Comparison of ENCODE assay signal across 22 mouse cellular contexts in the genomic region with DNA sequence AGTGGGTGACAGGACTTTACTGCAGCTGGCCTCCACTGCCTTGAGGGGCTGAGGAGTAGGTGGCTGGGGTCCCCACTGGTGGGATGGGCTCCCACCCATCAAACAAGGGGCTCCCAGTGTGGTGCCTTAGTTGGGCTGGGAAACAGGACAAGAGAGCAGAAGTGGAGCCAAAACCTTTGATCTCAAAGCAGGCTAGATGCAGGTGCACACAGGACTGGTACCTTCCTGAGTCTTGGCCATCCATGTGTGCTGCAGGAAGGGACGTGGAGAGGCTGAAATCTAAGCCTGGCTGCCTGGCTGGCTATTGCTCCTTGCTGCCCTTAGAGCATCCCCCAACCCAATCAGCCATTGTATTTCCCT. TPM values are rescaled to one million over a fixed set of nuclear protein-coding genes. Genes with fewer than 3 reads are reported as not detected.
A peak's percentile ranks its signal among the peaks of the same experiment; 100 is the strongest.
DNase-seq lines count a peak whose midpoint lies in the region; ATAC-seq and TF ChIP-seq lines count a peak whose summit lies in the region.
"Had no signal": no experiment of that assay in that cellular context is flagged by ENCODE, and none has a peak within 500 bp of the region (broad histone marks: within the 10 kb centered on the region; RNA-seq: fewer than 3 reads in every experiment).

No protein-coding gene starts in this region.

- H3K4me1 ChIP-seq in cerebellum, adult 2 months (ENCODE audit: control insufficient read depth, insufficient read depth, low read length), result peaks cover 65% of the 10 kb centered on the region
- H3K4me1 ChIP-seq in hindbrain, postnatal 0 days (ENCODE audit: insufficient read depth, low read length), result peaks cover 8% of the 10 kb centered on the region; the same call in 1 of the 2 replicates
- peaks cover 25% of the 10 kb centered on the region for H3K4me1 ChIP-seq in hindbrain, embryonic 12.5 days
- H3K4me1 ChIP-seq in embryonic facial prominence, embryonic 10.5 days, result peaks cover 67% of the 10 kb centered on the region

- no peak for TF ChIP-seq CTCF in cerebellum, adult 2 months (IDR thresholded peaks at IDR 0.05; ENCODE audit: borderline replicate concordance, insufficient read depth, low read depth, low read length)
- TF ChIP-seq CTCF in hindbrain, postnatal 0 days (IDR thresholded peaks at IDR 0.05; ENCODE audit: low read depth), result 0 out of 2 replicates have a peak, but pooled peaks have one; percentile 4

- H3K4me2 ChIP-seq in hindbrain, postnatal 0 days (ENCODE audit: low read depth, low read length), result no peak overlapping the region
- H3K4me2 ChIP-seq in hindbrain, embryonic 12.5 days (replicated peaks), result no peak overlapping the region
- H3K4me2 ChIP-seq: embryonic facial prominence, embryonic 13.5 days; forebrain, embryonic 12.5 days; forebrain, embryonic 15.5 days; heart, embryonic 15.5 days had no signal

- H3K9ac ChIP-seq in hindbrain, postnatal 0 days (replicated peaks; ENCODE audit: low read length), result no peak overlapping the region
- H3K9ac ChIP-seq in hindbrain, embryonic 12.5 days, result no peak overlapping the region
- H3K9ac ChIP-seq: embryonic facial prominence, embryonic 13.5 days; forebrain, embryonic 12.5 days; forebrain, embryonic 15.5 days; heart, embryonic 12.5 days; heart, embryonic 15.5 days had no signal

- H3K9me3 ChIP-seq in hindbrain, postnatal 0 days (ENCODE audit: low read length), result no peaks in the 10 kb centered on the region
- no peaks in the 10 kb centered on the region for H3K9me3 ChIP-seq in hindbrain, embryonic 12.5 days (replicated peaks)
- H3K9me3 ChIP-seq in embryonic facial prominence, embryonic 10.5 days, result no peaks in the 10 kb centered on the region
- H3K9me3 ChIP-seq: embryonic facial prominence, embryonic 13.5 days; forebrain, embryonic 12.5 days; forebrain, embryonic 15.5 days; G1E; heart, embryonic 12.5 days; heart, embryonic 15.5 days had no signal

- no peak for ATAC-seq in hindbrain, postnatal 0 days
- ATAC-seq in hindbrain, embryonic 12.5 days (ENCODE audit: low FRiP score), result no peak
- ATAC-seq: inflammation-experienced regulatory T-cells, adult 6 months; Patski had no signal

- peak overlapping the region; percentile 95 for H3K27ac ChIP-seq in cerebellum, adult 2 months (ENCODE audit: insufficient read depth, low read length)
- H3K27ac ChIP-seq in hindbrain, postnatal 0 days, result no peak overlapping the region; the same call in 1 of the 2 replicates
- no peak overlapping the region for H3K27ac ChIP-seq in hindbrain, embryonic 12.5 days
- H3K27ac ChIP-seq in embryonic facial prominence, embryonic 10.5 days (replicated peaks), result 0 out of 2 replicates have a peak overlapping the region, but pooled peaks have one; percentile 24
- H3K27ac ChIP-seq: embryonic facial prominence, embryonic 13.5 days; forebrain, embryonic 12.5 days; forebrain, embryonic 15.5 days; heart, embryonic 15.5 days had no signal

- peak; percentile 24; the same call in 1 of the 2 replicates for TF ChIP-seq POLR2A in cerebellum, adult 2 months (IDR thresholded peaks at IDR 0.05; ENCODE audit: borderline replicate concordance, insufficient read depth, low read length)

- peak overlapping the region; percentile 28 for H3K4me3 ChIP-seq in cerebellum, adult 2 months (replicated peaks; ENCODE audit: insufficient read depth, low read depth, low read length)
- H3K4me3 ChIP-seq in hindbrain, postnatal 0 days (ENCODE audit: low read length), result no peak overlapping the region
- no peak overlapping the region for H3K4me3 ChIP-seq in hindbrain, embryonic 12.5 days
- H3K4me3 ChIP-seq in embryonic facial prominence, embryonic 10.5 days, result no peak overlapping the region
- H3K4me3 ChIP-seq: embryonic facial prominence, embryonic 13.5 days; erythroblast, embryonic 14.5 days; forebrain, embryonic 12.5 days; forebrain, embryonic 15.5 days; heart, embryonic 12.5 days; heart, embryonic 15.5 days had no signal

- 10% methylated on average over 1 of the region's 1 CpGs for WGBS in cerebellum, adult 2 months
- 58% methylated on average over 1 of the region's 1 CpGs for WGBS in hindbrain, postnatal 0 days
- 62% methylated on average over 1 of the region's 1 CpGs for WGBS in hindbrain, embryonic 12.5 days
- 61% methylated on average over 1 of the region's 1 CpGs for WGBS in embryonic facial prominence, embryonic 10.5 days

- DNase-seq in cerebellum, adult 2 months, result peak in 1 of 2 experiments; percentile 90
- DNase-seq in cerebellum, postnatal 10 days, result no peak
- no peak for DNase-seq in hindbrain, postnatal 0 days (ENCODE audit: low spot score)
- no peak for DNase-seq in embryonic facial prominence, embryonic 10.5 days (ENCODE audit: low spot score)
- DNase-seq in spleen, postnatal 4 days (ENCODE audit: low spot score in 2 of 2), result no peak
- DNase-seq: B cell, adult 2 months; heart, adult 18-20 months; heart, postnatal 36 days; kidney, adult 18-20 months had no signal

- H3K27me3 ChIP-seq in cerebellum, adult 2 months (ENCODE audit: control insufficient read depth, insufficient read depth, low read length), result no peaks in the 10 kb centered on the region
- no peaks in the 10 kb centered on the region for H3K27me3 ChIP-seq in hindbrain, postnatal 0 days (ENCODE audit: insufficient read depth, low read length)
- peaks cover 35% of the 10 kb centered on the region; the same call in 1 of the 2 replicates for H3K27me3 ChIP-seq in hindbrain, embryonic 12.5 days
- peaks cover 29% of the 10 kb centered on the region for H3K27me3 ChIP-seq in embryonic facial prominence, embryonic 10.5 days (replicated peaks; ENCODE audit: low read depth, poor library complexity, severe bottlenecking)
- H3K27me3 ChIP-seq: forebrain, embryonic 15.5 days had no signal

- H3K36me3 ChIP-seq in hindbrain, postnatal 0 days (ENCODE audit: insufficient read depth, low read length), result no peaks in the 10 kb centered on the region
- H3K36me3 ChIP-seq in hindbrain, embryonic 12.5 days, result no peaks in the 10 kb centered on the region
- no peaks in the 10 kb centered on the region for H3K36me3 ChIP-seq in embryonic facial prominence, embryonic 10.5 days (replicated peaks)
- H3K36me3 ChIP-seq: embryonic facial prominence, embryonic 13.5 days; forebrain, embryonic 12.5 days; forebrain, embryonic 15.5 days; G1E; heart, embryonic 12.5 days; heart, embryonic 15.5 days had no signal

RNA-seq across cellular contexts. Expression of a gene that starts 4.8 kb away (rescaled TPM):
- 26.5 and 34.3 TPM in 2 replicates for polyA plus RNA-seq in cerebellum, adult 2 months (2012; rRNA removed)
- 0.72 and 0.84 TPM in 2 replicates for total RNA-seq in hindbrain, postnatal 0 days (2014; rRNA removed)
- 2.3 and 2.4 TPM in 2 replicates for polyA plus RNA-seq in hindbrain, postnatal 0 days (2015; fragmentation: Nextera tagmentation; extraction: Ambion mirVana)
- polyA plus RNA-seq in hindbrain, embryonic 12.5 days (2016; fragmentation: Nextera tagmentation; extraction: Ambion mirVana), result 1.9 and 6.1 TPM in 2 replicates
- polyA plus RNA-seq in embryonic facial prominence, embryonic 10.5 days (2016; fragmentation: Nextera tagmentation; extraction: Ambion mirVana), result 1.7 and 2.0 TPM in 2 replicates
- total RNA-seq: CH12.LX; common myeloid progenitor, adult 5-6 weeks; G1E; heart, adult 18-20 months; heart, postnatal 36 days had no signal
- polyA plus RNA-seq: erythroblast, embryonic 14.5 days; G1E; gonadal fat pad, adult 2 months had no signal

Comparison
In these comparisons a context has a peak if more than half of its experiments do, and no peak if none do; other contexts are left out.
1. H3K27ac ChIP-seq: peak in cerebellum, adult 2 months (single experiment) and embryonic facial prominence, embryonic 10.5 days (single experiment); none in hindbrain, postnatal 0 days (single experiment) and hindbrain, embryonic 12.5 days (single experiment).